Mouse (Mus musculus) stomach, embryonic 15.5 days (tissue): Measurements from ENCODE around the gene Usp12. TPM values are rescaled to one million over a fixed set of nuclear protein-coding genes. Genes with fewer than 3 reads are reported as not detected.
"Not testable (repeated sequence)": the region's sequence is repeated elsewhere in the genome, so short reads cannot be mapped to it uniquely, and the experiment has no call there.

Experiments
- ATAC-seq: fragments of 200-750 bp; cut with Nextera tagmentation; 2 replicates; pipeline ENCODE4 v1.8.0; 2017; ENCODE audit warnings: low read depth, moderate number of reproducible peaks, moderate TSS enrichment; ENCODE audit not compliant: insufficient read depth, low FRiP score
- H3K27ac ChIP-seq: fragments of 300-500 bp; sonication (generic); 2 replicates; pipeline ENCODE4 v1.5.1; 2015; ENCODE audit warnings: mild to moderate bottlenecking, inconsistent platforms
- H3K27me3 ChIP-seq: fragments of 300-500 bp; sonication (generic); replicated peaks from 2 replicates; pipeline ENCODE4 v1.6.1; 2015; ENCODE audit warnings: inconsistent platforms
- H3K36me3 ChIP-seq: fragments of 300-500 bp; sonication (generic); 2 replicates; pipeline ENCODE4 v1.6.1; 2015; ENCODE audit warnings: inconsistent platforms
- H3K4me1 ChIP-seq: fragments of 300-500 bp; sonication (generic); 2 replicates; pipeline ENCODE4 v1.6.1; 2015; ENCODE audit warnings: inconsistent platforms
- H3K4me2 ChIP-seq: fragments of 300-500 bp; sonication (generic); 2 replicates; pipeline ENCODE4 v1.6.1; 2015; ENCODE audit warnings: mild to moderate bottlenecking, inconsistent platforms
- H3K4me3 ChIP-seq: fragments of 300-500 bp; sonication (generic); replicated peaks from 2 replicates; pipeline ENCODE4 v1.5.1; 2015; ENCODE audit warnings: inconsistent platforms
- H3K9ac ChIP-seq: fragments of 300-500 bp; sonication (generic); 2 replicates; pipeline ENCODE4 v1.6.1; 2015; ENCODE audit warnings: inconsistent platforms
- H3K9me3 ChIP-seq: fragments of 300-500 bp; sonication (generic); 2 replicates; pipeline ENCODE4 v1.6.1; 2016; ENCODE audit warnings: inconsistent platforms
- WGBS: fragments of 180-500 bp; shearing (Covaris S2); methylation state at CpG from one replicate; pipeline ENCODE4 v1.1.7; 2015; 5-methylcytosine and 5-hydroxymethylcytosine counted together
- polyA plus RNA-seq: library from polyadenylated mRNA; unstranded; fragments of >200 nt; fragmentation: Nextera tagmentation; extraction: Ambion mirVana; gene quantifications from 2 replicates; pipeline ENCODE4 v1.2.1, GENCODE M21; 2015

The Usp12 gene
- polyA plus RNA-seq, 1 experiment from 2014 or later, result 18.9 TPM

- no peak for ATAC-seq
Measured at GRCm38 (mm10) chr5:146770002-146770848, 24.6 kb downstream of the Usp12 start.

GRCm38 (mm10) chr5:146765791-146766190 lies 29.0 kb downstream of the Usp12 start:
- H3K27me3 ChIP-seq, result no peaks in the 10 kb centered on the region
- H3K4me2 ChIP-seq, result no peak overlapping the region
- H3K4me1 ChIP-seq, result peaks cover 3% of the 10 kb centered on the region; the same call in 1 of the 2 replicates
- no peak overlapping the region for H3K27ac ChIP-seq
- 92% methylated on average over 5 of the region's 5 CpGs for WGBS
- ATAC-seq, result no peak
- H3K36me3 ChIP-seq, result peaks cover 9% of the 10 kb centered on the region; the same call in 1 of the 2 replicates
- no peak overlapping the region for H3K4me3 ChIP-seq
- no peak overlapping the region for H3K9ac ChIP-seq
- no peaks in the 10 kb centered on the region for H3K9me3 ChIP-seq

More at GRCm38 (mm10) chr5:146770002-146770848, 24.6 kb downstream of the Usp12 start:
- H3K4me1 ChIP-seq, result peaks cover 13% of the 10 kb centered on the region
- H3K4me3 ChIP-seq, result no peak overlapping the region
- no peak overlapping the region for H3K4me2 ChIP-seq
- H3K9me3 ChIP-seq, result no peaks in the 10 kb centered on the region
- no peak overlapping the region for H3K9ac ChIP-seq
- no peak overlapping the region for H3K27ac ChIP-seq
- WGBS, result 67% methylated on average over 15 of the region's 15 CpGs
- no peaks in the 10 kb centered on the region for H3K36me3 ChIP-seq
- H3K27me3 ChIP-seq, result no peaks in the 10 kb centered on the region

GRCm38 (mm10) chr5:146759159-146759558 lies 35.6 kb downstream of the Usp12 start:
- Histone ChIP-seq H3K4me2 (no peak overlapping the region), H3K9me3 (no peaks in the 10 kb centered on the region), H3K9ac (no peak overlapping the region), H3K4me1 (peaks cover 17% of the 10 kb centered on the region; the same call in 1 of the 2 replicates), H3K4me3 (no peak overlapping the region), H3K27me3 (no peaks in the 10 kb centered on the region), H3K27ac (no peak overlapping the region), H3K36me3 (peaks cover 17% of the 10 kb centered on the region; the same call in 1 of the 2 replicates)
- WGBS, result 83% methylated on average over 6 of the region's 6 CpGs
- no peak for ATAC-seq

GRCm38 (mm10) chr5:146757921-146758320 lies 36.9 kb downstream of the Usp12 start:
- Histone ChIP-seq H3K27me3 (no peaks in the 10 kb centered on the region), H3K4me3 (no peak overlapping the region), H3K9me3 (no peaks in the 10 kb centered on the region), H3K4me1 (peaks cover 17% of the 10 kb centered on the region; the same call in 1 of the 2 replicates), H3K27ac (no peak overlapping the region), H3K36me3 (peaks cover 28% of the 10 kb centered on the region), H3K9ac (no peak overlapping the region), H3K4me2 (no peak overlapping the region)
- WGBS, result 55% methylated on average over 6 of the region's 6 CpGs
- no peak for ATAC-seq

- ATAC-seq, result peak; percentile 36; the same call in 1 of the 2 replicates
- H3K27me3 ChIP-seq, result no peaks in the 10 kb centered on the region
Measured at GRCm38 (mm10) chr5:146757316-146757715, 37.5 kb downstream of the Usp12 start.

GRCm38 (mm10) chr5:146753181-146753580 lies 41.6 kb downstream of the Usp12 start:
- peaks cover 37% of the 10 kb centered on the region for H3K36me3 ChIP-seq
- no peak overlapping the region for H3K4me2 ChIP-seq
- no peak overlapping the region for H3K27ac ChIP-seq
- H3K27me3 ChIP-seq, result no peaks in the 10 kb centered on the region
- H3K9me3 ChIP-seq, result no peaks in the 10 kb centered on the region
- no peak for ATAC-seq
- H3K4me1 ChIP-seq, result peaks cover 14% of the 10 kb centered on the region; the same call in 1 of the 2 replicates
- 94% methylated on average over 8 of the region's 8 CpGs for WGBS
- H3K4me3 ChIP-seq, result no peak overlapping the region
- no peak overlapping the region for H3K9ac ChIP-seq

More at GRCm38 (mm10) chr5:146757316-146757715, 37.5 kb downstream of the Usp12 start:
- H3K4me2 ChIP-seq, result no peak overlapping the region
- no peaks in the 10 kb centered on the region for H3K9me3 ChIP-seq
- 67% methylated on average over 5 of the region's 5 CpGs for WGBS
- H3K4me1 ChIP-seq, result peaks cover 17% of the 10 kb centered on the region; the same call in 1 of the 2 replicates
- no peak overlapping the region for H3K4me3 ChIP-seq
- peaks cover 27% of the 10 kb centered on the region for H3K36me3 ChIP-seq
- no peak overlapping the region for H3K27ac ChIP-seq
- no peak overlapping the region for H3K9ac ChIP-seq

DNA sequence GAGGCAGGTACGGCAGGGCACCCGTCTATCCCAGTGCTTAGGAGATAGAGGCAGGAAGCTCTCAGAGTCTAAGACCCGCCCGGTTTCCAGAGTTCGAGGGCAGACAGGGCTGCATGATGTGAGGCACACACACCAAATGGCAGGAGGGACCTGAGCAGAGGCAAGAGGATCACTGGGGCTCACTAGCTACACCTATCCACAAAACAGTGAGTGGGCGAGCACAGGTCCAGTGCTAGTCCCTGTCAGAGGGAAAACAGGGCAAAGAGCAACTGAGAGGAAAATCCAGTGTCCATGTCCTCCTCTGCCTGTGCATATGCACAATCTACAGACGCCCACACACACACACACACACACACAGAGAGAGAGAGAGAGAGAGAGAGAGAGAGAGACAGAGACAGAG lies 43.8 kb downstream of the Usp12 start:
- Histone ChIP-seq H3K9ac (no peak overlapping the region), H3K4me3 (no peak overlapping the region), H3K36me3 (peaks cover 39% of the 10 kb centered on the region), H3K4me2 (no peak overlapping the region), H3K9me3 (no peaks in the 10 kb centered on the region), H3K27me3 (no peaks in the 10 kb centered on the region), H3K27ac (no peak overlapping the region), H3K4me1 (no peaks in the 10 kb centered on the region)
- 79% methylated on average over 7 of the region's 7 CpGs for WGBS
- no peak for ATAC-seq

DNA sequence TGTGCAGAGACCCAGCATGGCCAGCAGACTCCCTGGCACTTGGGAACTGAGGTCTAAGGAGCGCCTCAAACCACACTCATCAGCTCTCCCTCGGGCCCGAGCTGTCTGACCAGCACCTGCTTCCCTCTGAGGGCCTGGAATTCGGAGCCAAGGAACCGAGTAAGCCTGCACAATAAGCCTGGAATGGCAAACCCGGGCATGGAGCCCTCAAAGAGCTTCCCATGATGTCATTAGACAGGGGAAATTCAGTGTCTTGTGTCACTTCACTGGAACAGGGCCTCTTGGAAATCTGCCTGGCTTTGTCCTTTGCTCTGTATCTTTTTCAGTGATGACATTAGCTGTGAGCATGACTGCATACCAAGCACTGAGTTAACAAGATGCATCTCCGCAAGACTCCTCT lies 44.5 kb downstream of the Usp12 start:
- H3K4me2 ChIP-seq, result no peak overlapping the region
- no peak overlapping the region for H3K9ac ChIP-seq
- no peak overlapping the region for H3K27ac ChIP-seq
- H3K9me3 ChIP-seq, result no peaks in the 10 kb centered on the region
- no peaks in the 10 kb centered on the region for H3K27me3 ChIP-seq
- 89% methylated on average over 7 of the region's 7 CpGs for WGBS
- no peaks in the 10 kb centered on the region for H3K4me1 ChIP-seq
- no peak for ATAC-seq
- H3K36me3 ChIP-seq, result peaks cover 39% of the 10 kb centered on the region
- no peak overlapping the region for H3K4me3 ChIP-seq

- ATAC-seq, result no peak
- Histone ChIP-seq H3K4me3 (no peak overlapping the region), H3K9me3 (no peaks in the 10 kb centered on the region), H3K27me3 (no peaks in the 10 kb centered on the region), H3K4me1 (no peaks in the 10 kb centered on the region), H3K27ac (no peak overlapping the region), H3K4me2 (no peak overlapping the region), H3K36me3 (peaks cover 39% of the 10 kb centered on the region), H3K9ac (no peak overlapping the region)
- WGBS, result 82% methylated on average over 5 of the region's 5 CpGs
Measured at GRCm38 (mm10) chr5:146749857-146750256, 44.9 kb downstream of the Usp12 start.

DNA sequence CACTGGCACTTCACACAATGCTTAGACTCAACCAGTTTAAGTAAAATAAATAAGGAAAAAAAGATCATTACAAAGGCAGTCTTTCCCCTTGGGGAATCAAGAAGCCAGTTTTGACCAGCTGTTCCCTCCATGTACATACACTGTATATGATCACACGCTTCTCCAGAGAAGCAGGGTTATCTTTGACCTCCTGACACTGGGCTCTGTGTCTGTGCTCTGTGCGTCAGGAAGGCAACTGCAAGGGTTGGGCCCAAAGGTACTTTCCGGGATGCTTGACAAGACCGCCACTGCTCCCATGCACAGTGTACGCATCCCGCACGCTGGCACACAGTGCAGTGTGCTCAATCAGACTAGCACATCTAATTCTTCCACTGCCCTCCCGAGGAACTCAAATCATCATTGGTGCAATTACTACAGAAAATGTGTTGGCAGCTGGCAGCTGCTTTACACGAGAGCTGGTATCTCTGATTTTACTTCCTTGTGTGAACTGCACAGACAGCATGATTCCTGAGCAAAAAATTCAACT lies 57.8 kb downstream of the Usp12 start:
- ATAC-seq, result no peak
- no peaks in the 10 kb centered on the region for H3K27me3 ChIP-seq
- H3K4me3 ChIP-seq, result no peak overlapping the region
- H3K9ac ChIP-seq, result no peak overlapping the region
- H3K27ac ChIP-seq, result no peak overlapping the region
- WGBS, result 81% methylated on average over 9 of the region's 9 CpGs
- peaks cover 29% of the 10 kb centered on the region for H3K36me3 ChIP-seq
- H3K4me1 ChIP-seq, result no peaks in the 10 kb centered on the region
- H3K4me2 ChIP-seq, result no peak overlapping the region
- no peaks in the 10 kb centered on the region for H3K9me3 ChIP-seq

DNA sequence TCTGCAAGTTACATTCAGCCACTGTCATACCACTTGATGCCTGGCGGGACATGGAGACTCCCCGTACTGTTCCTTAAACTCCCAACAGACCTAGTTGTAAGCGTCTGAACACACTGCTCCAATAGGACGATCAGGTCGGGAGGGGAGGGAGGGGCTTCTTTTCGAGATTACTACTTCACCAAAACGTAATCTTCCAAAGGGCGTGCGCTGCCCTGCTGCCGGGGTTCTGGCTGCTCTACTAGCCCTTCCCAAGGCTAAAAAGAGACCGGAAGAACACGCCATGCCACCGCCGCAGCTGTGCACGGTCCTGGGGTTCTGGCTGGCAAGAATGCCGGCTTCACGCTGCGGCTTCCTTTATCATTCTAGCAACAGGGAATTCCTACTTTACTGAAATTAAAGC lies 58.5 kb downstream of the Usp12 start:
- Histone ChIP-seq H3K4me1 (no peaks in the 10 kb centered on the region), H3K4me3 (no peak overlapping the region), H3K27ac (no peak overlapping the region), H3K4me2 (no peak overlapping the region), H3K27me3 (no peaks in the 10 kb centered on the region), H3K9ac (no peak overlapping the region), H3K36me3 (peaks cover 29% of the 10 kb centered on the region), H3K9me3 (no peaks in the 10 kb centered on the region)
- WGBS, result 79% methylated on average over 18 of the region's 18 CpGs
- ATAC-seq, result no peak

- not testable (repeated sequence) for H3K9ac ChIP-seq, H3K4me2 ChIP-seq, H3K27ac ChIP-seq, H3K4me3 ChIP-seq, H3K4me1 ChIP-seq, H3K27me3 ChIP-seq, H3K9me3 ChIP-seq, ATAC-seq
- H3K36me3 ChIP-seq, result peaks cover 26% of the 10 kb centered on the region
- 77% methylated on average over 1 of the region's 9 CpGs for WGBS
Measured at GRCm38 (mm10) chr5:146735054-146735453, 59.8 kb downstream of the Usp12 start.
